Mouse (Mus musculus): ENCODE results near the gene Slc9a3r1.

Gene Slc9a3r1

GRCm38 (mm10) chr11:115225301-115225700 is 62.2 kb downstream of the Slc9a3r1 start:
- no peak for DNase-seq (ENCODE audit: low spot score in 2 of 2)

- DNase-seq (ENCODE audit: low spot score in 2 of 2): no peak
These were observed 63.8 kb downstream of the Slc9a3r1 start for GRCm38 (mm10) chr11:115226811-115227491.

DNA sequence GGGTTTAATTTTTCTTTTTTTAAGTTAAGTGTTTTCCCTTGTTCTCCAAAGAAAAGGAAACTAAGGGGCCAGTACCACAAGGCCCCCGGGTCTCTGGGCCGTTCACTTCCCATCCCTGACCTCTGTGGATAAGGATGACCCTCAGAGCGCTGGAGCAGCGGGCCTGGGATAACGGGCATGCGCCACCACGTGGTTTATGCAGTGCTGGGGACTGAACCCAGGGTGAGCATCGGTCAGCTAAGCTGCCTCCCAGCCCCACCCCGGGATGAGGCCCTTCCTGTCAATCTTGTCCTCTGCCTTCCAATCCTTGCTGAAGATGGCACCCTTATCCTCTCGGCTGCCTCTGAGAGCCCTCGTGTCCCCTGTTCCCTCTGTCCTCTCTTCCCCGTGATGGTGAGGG is 64.5 kb downstream of the Slc9a3r1 start:
- no peak for DNase-seq (ENCODE audit: low spot score in 2 of 2)

DNA sequence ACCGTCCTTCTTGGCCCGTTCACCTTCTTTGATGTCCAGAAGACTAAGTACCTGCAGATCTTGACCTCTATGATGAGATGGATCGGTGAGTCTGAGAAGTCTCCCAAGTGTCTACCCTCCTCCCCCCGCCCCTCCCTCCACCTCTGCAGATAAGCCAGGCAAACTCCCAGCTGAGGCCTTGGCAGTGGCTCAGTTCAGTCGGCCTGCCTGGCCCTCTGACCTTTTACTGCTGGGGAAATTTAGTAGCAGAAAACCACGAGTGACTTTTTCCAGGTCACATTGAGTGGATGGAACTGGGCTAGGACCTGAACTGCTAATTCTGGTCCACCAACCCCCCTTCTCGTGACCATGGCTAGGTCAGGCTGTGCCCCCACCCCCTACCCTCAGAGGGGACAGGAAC is 65.3 kb downstream of the Slc9a3r1 start:
- no peak for DNase-seq (ENCODE audit: low spot score in 2 of 2)

DNA sequence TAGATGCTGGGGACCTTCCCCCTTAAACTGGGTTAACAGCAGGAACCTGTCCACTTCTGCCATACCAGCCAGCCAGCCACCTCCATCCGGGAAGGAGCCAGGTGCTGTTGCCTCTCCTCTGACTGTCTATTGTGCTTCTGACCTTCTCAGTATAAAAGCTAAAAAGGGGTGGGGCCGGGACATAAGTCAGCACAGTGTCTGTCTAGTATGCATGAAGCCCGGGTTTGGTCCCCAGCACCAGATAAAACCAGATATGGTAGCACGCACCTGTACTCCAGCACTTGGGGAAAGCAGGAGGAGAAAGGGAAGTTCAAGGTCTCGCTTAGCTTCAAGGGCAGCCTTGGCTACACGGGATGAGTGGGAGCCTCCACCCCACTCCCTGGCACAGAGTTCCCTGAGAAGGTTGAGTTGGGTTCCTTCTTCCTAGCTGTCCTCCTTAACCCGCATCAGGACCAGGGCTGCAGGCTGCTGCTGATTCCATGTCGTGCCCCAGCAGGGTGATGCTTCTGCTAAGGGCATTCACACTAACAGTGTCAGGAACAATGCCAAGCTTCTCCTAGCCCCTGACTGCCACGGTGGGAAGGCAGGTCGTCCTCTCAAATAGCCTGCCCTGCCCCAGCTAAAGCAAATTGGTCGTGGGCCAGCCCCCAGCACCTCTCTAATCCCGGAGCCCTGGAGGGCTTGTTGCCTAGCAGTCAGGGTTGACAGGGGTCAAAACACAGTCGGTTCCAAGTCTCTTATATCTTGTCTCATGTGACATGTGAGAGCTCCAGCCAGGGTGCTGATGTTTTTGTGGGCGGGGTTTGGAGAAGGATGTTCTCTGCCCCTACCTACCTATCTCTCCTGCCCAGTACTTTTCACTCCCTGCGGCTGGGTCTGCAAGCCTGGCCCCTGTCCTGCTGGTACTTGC is 66.1 kb downstream of the Slc9a3r1 start:
- no peak for DNase-seq (ENCODE audit: low spot score in 2 of 2)

Data from spleen, postnatal 4 days (tissue).